Mouse (Mus musculus): ENCODE data around the gene Ccni.
A peak's percentile ranks its signal among the peaks of the same experiment; 100 is the strongest.

Gene Ccni

DNA sequence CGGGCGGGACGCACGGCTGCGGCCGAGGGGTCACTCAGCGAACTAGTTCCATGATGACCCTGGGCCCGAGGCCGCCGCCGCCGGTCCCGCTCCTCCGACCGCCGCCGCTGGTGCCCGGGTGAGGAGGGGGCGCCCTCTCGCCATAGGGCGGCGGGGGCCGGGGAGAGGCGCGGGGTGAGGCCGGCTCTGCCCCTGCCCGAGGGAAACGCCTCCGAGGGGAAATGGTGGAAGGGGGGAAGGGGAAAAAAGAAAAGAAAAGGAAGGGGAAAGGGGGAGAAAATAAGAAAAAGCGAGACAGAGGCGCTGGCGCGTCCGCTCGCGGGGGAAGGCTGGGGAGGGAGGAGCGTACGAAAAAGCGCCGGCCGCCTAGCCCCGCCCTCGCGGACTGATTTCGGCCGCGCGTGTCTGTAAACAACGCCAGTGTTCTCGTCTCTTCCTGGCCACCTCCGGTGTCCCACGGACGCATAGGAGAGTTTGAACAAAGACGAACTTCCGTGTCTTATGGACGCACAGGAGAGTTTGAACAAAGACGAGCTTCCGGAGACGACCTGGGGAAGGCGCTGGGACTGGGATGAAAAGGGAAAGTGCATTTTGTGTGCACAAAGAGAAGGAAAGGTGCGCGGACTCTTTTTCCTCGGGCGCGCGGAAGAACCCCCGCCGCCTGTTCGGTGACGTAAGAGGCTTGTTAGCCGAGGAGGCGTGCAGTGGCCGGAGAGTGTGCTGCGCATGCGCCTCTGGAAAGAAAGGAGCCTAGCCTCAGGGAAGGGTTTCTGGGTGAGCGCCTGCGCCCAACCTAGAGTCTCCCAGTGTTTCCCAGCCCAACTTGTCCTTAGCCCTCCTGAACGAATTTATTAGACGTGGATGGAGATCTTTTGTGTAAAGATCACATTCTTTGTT is at the start of gene Ccni, which contains the start of gene 2010109A12Rik:
Ccni (minus strand) TSS at position 387 of the 897 bp plus-strand sequence.
2010109A12Rik (plus strand) TSS at position 410 of the 897 bp plus-strand sequence.
- peak; percentile 96 for DNase-seq (ENCODE audit: low spot score)

DNA sequence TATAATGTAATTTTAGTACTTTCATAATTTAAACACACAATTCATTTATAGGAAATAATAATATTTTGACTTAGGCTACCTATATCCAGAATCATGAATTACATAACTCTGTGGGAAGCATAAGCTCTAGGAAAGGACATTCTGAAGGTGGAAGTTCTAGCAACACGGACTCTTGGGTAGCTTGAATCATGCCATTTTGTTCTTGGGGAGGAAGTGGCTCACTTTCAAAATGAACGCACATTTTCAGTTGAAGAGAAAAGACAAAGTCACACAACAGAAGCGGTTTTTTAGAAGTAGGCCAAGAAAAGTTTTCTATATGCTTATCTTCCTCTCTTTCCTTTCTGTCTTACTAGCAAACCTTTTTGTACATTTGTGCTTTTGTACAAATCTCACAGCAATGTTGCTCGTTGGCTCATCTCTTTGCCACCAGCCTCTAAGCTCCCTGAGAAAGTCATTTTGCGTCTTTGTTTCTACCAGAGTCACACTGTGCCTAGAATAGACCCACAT is 49.5 kb upstream of the Ccni start:
- no peak for DNase-seq (ENCODE audit: low spot score)

DNA sequence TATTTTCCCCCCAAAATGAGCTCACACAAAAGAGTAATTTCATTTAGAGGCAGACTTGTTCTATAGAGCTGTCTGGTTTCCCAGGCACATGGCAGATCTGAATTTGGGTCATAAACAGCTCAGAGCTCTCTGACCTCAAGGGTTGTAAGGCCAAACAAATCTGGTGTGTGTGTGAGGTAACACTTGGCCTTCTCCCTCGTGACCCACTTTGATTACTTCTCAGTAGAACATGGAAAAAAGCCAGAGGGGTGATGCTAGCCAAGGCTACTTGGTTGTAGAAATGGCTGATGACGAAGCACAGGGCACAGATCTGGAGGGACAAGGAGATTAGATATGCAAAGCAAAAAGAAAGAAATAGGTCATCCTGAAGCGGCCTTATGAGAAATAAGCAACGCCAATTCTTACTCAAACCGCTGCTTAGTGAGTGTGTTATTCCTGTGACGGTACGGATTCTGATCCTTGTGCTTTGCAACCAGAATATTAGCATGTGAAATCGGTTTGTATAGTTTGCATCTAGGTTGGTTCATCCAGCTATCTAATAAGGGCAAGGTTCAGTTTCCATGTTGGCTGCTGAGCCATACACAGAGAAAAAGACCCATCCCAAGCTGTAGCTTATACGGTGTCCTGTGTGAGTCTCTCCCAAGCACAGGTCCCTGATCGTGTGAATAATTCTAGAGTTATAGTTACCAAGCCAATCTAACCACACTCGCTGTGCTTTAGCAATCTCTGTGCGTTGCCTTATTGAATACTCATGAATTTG is 44.9 kb upstream of the Ccni start:
- no peak for DNase-seq (ENCODE audit: low spot score)

DNA sequence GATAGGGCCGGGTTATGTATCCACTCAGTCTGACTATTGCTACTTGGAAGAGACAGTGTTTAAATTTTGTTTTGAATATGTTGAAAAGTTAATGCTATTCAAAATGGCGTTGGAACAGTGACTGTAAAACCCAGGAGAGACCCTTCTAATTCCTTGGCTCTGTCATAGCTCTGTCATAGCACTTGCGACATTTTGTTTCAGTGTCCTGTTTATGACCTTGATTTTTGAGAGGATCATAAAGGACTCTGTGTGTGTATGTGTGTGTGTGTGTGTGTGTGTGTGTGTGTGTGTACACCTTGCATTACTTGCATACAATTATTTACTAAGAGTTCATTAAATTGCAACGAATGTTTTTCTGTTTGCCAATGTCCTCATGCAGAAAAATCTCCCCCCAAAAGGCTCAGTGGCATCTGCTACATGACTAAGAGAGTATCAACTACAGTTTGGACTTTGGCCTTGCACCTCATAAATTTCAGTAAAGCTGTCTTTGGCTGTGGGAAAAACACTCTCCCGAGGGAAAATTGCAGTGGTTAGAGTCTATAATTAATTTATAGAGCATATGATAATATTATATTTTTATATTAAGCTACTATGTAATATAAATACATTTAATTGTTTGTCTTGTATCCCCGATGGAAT is 43.8 kb upstream of the Ccni start:
- DNase-seq (ENCODE audit: low spot score) = no peak

DNA sequence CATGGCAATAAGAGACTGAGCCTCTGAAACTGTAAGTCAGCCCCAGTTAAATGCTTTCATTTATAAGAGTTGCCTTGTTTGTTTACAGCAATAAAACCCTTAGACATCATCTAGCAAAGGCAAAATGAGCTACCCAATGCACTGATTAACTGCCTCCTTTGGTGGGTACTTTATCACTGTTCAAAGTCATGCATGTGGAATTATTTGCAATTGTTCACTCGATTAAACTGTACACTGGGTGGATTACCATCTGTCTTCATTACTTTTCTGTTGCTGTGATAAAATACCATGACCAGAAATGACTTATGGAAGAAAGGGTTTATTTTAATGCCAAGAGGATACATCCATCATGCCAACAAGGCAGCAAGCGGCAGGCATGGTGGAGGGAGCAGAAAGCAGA is 39.0 kb upstream of the Ccni start:
- no peak for DNase-seq (ENCODE audit: low spot score)

DNA sequence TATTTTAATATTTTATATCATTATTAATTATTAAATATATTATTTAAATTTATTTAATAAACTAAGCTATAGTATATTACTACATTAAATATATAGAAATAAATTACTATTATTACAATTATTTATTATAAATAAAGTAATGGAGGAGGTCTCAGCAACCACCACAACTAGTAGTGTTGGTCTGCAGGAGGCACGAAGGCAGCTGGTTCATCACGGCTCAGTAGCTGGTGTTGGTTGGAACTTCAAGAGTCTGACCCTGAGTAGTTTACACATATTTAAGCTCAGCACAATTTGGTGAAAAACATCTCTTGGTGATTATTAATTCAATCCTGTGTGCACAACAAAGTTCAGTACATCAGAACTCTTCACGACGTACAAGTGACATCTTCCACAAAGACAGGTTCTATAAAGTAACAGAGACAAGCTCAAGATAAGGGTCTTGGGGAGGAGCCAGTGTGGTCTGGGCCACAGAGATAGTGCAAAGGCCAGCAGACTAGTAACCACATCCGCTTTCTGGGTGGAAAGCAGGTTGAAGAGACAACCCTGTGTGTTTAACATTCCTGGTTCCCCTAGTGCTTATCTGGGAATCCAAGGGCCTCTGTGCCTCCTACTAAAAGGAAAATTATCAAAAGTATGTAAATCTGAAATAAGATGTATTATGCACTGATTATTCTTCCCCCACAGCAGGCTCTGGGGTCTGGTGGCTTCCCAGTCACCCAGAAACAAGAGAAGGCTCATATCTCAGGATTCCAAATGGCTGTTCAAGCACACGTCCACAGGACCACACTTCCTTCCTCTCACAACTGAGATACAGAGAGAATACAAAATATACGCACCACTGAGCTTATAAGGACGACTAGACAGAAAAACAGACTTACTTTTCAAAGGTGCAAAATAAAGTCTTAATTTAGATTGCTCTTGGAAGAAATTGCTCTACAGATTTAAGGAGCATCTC is 33.6 kb upstream of the Ccni start:
- no peak for DNase-seq (ENCODE audit: low spot score)

DNA sequence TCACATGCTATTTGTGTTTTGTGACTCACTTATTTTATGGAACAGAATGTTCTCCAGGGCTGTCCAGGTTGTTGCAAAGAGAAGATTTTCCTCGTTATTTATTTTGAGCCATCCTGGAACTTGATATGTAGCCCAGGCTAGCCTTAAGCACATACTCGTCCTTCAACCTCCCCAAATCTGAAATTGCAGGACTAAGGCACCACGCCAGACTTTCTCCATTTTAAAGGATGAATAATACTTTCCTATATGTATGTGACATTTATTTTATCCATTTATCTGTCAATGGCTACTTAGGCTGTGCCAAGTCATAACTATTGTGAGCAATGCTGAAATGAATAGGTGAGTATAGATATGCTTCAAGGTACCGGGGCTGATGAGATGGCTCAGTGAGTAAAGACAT is 30.2 kb upstream of the Ccni start:
- no peak for DNase-seq (ENCODE audit: low spot score)

DNA sequence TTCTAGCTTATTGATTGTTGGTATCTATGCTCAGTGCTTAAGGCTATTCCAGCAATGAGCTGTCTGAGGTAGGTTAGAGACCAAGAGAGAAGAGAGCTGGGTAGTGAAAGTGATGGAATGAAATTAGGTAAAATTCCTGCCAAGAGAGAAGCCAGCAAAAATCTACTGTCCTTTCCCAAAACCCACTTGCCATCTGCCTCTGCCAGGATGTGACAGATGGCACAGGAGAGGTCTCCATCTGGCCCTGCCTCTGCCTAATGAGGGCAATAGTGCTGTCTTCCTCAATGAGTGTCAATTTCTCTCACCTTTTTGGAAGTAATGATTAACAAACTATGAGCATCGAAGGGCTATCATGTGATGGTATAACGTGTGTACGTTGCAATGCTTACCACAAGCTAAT is 29.6 kb upstream of the Ccni start:
- DNase-seq (ENCODE audit: low spot score) = peak; percentile 75

DNA sequence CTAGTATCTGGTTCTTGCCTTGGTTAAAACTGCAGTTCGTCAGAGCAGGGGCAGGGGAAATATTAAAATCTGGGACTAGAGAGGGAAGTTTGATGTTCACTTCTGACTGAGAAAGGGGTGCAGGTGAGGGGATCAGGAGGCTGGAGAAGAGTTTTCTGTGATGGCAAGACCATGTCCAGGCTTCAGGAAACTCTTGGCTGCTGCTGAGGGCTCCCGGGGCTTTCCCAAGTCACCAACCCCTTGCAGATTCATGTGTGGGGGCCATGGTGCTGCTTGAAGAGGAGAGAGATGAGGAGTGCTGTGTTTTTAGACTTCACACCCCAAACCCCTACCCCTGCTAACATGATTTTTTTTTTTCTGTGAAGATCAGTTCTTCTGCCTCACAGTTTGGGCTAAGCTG is 28.3 kb upstream of the Ccni start:
- DNase-seq (ENCODE audit: low spot score) = no peak

DNA sequence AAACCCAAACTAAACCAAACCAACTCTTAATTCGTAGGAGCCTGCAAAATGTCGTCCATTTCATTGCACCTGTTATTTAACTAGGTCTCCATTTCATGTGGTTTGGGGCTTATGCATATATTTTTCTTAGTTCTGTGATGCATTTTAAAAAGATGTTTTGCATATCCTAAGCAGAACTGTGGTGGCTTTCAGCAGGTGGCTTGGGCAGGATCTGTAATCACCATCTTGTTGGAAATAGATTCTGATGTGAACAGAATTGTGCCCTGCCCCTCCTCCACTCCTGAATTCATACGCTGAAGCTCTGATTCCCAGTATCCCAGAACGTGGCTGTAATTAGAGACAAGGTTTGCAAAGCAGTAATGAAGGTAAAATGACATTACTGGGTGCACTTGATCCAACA is 27.8 kb upstream of the Ccni start:
- DNase-seq (ENCODE audit: low spot score) = no peak

DNA sequence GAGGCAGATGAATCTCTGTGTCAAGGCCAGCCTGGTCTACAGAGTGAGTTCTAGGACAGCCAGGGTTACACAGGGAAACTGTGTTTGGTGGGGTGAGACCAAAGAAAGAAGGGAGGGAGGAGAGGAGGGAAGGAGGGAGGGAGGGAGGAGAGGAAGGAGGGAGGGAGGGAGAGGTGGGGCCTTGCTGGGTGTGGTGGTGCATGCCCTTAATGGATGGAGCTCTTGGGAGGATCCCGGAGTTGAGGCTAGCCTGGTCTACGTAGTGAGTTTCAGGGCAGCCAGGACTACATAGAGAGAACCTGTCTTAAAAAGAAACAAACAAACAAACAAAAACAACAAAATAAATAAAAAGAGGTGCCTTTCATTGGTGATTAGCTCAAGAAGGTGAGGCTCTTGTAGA is 26.5 kb upstream of the Ccni start:
- no peak for DNase-seq (ENCODE audit: low spot score)

DNA sequence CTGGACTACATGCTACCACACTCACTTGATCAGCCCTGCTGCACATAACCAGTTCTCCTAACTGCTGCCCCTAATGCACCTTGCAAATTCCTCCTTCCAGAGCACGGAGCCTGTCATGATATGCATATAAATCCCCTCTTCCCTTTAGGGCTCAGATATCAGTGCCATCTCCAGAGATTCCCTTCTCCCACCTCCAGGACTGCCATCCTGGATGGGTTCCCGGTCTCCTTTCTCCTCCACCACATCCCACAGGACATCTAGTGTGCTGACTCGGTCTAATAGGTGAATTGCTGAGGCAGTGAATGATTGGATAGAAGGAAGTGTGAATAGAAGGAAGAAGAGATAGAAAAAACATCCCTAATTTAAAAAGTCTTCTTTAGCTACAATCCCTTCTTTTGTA is 25.4 kb upstream of the Ccni start:
- no peak for DNase-seq (ENCODE audit: low spot score)

DNA sequence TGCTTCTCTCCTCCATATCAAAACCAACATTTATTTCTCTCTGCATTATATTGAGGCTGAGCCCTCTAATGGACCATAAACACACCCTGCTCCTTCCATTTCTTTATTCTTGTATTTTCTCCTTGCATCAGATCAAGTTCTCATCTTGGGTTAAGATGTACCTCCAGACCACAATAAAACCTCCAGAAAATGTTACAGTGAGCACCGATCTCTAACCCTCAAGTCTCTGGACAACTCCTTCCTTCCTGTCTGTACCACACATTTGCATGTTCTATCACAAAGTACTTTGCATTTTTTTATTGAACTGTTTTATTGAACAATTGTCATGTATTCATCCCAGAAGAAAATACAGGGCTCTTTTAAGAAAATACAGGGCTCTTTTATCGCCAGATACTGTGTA is 23.2 kb upstream of the Ccni start:
- no peak for DNase-seq (ENCODE audit: low spot score)

DNA sequence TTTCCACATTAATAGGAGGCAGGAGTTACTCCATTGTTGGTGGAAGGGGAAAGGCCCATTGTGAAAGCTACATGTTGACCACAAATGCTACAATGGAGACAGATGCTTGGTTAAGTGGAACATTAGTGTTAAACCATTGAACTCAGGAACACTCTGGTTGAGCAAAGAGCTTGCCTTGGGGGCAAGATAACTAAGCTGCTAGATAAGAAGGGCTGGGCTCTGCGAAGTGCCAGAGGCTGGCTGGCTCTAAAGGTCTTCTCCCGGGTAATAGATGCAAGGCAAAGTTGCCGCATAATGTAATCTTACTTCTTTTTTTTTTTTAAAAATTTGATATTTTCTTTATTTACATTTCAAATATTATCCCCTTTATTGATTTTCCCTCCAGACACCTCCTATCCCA is 20.9 kb upstream of the Ccni start:
- DNase-seq (ENCODE audit: low spot score) = no peak

DNA sequence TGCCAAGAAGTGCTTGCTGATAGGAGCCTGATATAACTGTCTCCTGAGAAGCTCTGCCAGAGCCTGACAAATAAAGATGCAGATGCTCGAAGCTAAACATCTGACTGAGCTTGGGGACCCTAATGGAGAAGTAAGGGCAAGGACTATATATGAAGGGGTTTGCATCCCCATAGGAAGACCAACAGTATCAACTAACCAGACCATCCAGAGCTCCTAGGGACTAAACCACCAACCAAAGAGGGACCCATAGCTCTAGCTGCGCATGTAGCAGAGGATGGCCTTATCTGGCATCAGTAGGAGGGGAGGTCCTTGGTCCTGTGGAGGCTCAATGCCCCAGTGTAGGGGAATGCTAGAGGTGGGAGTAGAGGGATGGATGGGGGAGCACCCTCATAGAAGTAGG is 18.3 kb upstream of the Ccni start:
- no peak for DNase-seq (ENCODE audit: low spot score)

DNA sequence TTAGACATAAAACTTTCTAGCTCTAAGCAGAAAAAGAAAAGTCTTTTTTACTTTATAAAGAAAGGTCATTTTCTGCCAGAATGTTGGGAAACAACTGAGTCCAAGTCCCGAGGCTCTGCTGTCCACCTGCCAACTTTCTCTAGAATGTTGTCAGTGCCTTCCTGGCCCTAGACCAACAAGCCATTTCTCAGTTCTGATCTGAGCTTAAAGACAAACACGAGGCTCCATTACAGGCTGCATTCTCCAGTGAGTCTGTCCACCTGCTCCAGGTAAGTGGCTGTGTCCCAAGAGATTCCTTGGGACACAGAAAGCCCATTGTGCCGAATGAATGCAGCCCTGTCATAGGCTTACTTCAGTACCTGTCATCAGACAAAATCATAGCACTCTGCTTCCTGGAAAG is 15.4 kb upstream of the Ccni start:
- no peak for DNase-seq (ENCODE audit: low spot score)

DNA sequence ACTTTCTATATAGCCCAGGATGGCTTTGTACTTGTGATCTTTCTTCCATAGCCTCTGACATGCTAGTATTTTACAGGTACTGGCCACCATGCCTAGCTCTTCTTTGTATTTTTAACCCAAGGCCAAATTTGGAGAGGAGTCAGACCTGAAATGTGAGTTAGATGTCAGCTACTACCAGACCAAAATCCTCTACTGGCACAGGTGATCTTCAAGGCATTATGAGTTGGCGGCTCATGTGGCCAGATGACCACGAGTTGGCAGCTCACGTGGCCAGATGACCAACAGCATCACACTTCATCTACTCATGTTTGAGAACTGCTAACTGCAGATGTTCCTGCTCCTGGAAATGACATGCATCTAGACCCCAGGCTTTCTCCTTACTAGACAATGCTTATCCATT is 12.1 kb upstream of the Ccni start:
- DNase-seq (ENCODE audit: low spot score) = no peak

DNA sequence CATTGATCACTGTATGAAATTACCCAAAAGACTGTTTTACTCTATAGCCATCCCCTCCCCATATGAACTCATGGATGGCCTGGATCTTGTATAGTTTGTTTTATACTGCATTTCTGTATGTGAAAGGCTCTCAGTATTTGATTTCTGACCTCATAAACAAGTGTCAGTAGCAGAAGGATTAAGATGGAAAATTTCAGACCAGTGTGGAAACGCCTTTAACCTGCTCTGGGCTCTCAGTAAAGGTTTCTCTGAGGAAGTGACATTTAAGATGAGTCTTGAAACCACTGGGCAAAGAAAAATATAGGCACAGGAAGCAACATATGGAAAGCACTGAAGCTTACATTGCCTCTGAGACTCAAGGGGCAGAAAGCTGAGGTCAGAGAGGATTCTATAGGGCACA is 1.3 kb upstream of the Ccni start:
- no peak for DNase-seq (ENCODE audit: low spot score)

DNA sequence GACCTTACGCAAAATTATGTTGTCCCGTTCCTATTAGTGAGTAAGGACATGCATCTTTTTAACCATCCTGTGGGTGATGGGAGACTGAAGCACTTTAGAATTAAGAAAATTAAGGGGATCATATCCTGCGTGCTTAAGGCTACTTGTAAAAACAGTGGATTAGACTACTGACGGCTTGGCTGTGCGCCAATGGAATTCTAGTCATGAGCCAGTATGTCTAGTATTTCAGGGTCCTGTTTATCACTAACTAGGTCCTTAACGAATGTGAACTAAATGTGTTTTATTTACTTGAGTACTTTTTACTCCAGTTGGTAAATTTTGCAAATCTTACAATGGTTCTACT is 682 bp upstream of the Ccni start:
- DNase-seq (ENCODE audit: low spot score) = peak; percentile 58

DNA sequence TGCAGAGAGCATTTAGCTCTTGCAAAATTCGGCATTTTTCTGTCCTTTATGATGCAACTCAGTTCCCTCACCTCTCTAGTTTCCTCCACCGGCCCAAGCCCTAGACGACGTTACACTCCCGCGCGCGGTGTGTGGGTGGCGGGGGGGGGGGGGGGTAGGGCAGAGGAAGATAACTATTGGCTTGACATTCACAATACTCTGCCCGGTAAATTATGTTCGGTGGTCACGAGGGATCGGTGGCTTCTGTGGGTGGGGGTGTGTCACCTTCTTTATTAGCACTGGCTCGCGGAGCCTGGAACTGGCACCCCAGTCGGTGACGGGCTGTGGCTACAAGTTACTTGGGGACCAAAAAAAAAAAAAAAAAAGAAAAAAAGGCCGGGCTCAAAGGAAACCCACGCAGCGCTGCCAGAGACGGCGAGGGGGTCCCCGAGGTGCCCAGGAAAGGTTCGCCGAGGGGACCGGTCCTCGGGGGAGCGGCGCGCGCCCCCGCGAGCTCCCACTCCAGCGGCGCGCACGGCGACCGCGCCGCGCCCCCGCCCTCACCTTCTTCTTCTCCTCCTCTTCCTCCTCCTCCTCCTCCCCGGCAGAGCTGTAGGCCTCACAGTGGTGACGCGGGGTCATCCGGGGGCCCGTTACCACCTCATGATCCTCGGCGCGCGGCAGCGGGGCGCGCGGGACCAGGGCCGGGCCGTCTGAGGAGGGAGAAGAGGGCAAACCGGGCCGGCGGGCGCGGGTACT is 755 bp downstream of the Ccni start:
- DNase-seq (ENCODE audit: low spot score) = peak; percentile 64

DNA sequence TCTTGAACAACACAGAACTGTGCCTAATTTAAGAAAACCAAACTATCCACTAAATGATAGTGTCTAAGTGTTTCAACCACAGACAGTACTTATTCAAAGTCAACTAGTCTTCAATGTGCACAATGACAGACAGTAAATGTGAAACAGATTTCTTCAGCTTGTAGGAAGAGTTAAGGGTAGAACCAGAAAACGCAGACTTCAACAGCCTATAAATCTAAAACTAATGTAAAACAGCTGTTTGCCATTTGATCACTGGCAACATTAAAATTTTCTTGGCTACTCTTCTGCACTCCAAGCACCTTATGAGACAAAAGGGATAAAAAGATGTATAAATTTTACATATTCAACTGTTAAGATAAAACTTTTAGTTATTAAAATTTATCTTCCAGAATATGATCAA is 5.1 kb downstream of the Ccni start:
- DNase-seq (ENCODE audit: low spot score) = no peak

Measured in layer of hippocampus, adult 11-12 months (tissue).